Mouse (Mus musculus): ENCODE measurements at regions not wholly inside any gene's neighbourhood (a gene's known extent, or its start where the extent isn't known, plus 50 kb on each side); places are given as distances from the start of the nearest gene placed in this dataset.
"Not testable (repeated sequence)": the region's sequence is repeated elsewhere in the genome, so short reads cannot be mapped to it uniquely, and the experiment has no call there.

DNA sequence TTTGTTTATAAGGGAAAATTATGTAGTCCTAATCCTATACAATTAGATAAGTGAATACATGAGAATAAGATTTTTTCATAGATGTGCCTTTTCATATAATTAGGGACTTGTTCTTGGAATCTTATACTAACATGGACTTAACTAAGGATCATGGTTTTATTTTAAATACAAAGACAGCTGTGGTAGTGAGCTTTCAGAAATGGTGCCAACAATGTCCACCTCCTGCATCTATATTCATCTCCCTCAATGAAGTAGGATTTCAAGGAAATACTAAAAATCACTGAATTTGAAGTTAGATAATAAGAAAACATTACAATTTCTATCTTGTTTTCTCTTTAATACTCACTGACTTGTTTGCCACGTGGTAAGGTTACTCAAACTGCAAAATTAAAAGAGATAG lies 619.8 kb downstream of the Anxa1 start:
- no peak for DNase-seq (ENCODE audit: extremely low spot score)

DNA sequence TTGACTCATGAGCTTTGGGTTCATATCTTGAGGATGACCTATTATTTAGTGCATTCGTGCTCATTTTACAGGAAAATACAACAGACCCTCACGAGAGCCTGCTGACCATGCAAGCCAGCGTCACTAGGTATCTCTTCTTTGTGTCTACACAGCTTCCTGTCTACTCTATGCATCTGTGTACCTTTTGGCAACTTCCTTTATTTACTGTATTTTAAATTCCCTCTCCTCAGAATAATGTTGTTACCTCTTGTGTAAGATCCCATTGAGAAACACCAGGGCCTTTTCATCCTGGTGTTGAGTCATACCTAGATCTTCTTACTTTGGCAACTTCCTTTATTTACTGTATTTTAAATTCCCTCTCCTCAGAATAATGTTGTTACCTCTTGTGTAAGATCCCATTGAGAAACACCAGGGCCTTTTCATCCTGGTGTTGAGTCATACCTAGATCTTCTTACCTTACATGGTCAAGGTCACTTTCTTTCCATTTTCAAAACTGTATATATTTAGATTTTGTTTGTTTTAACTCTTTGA lies 639.1 kb upstream of the Rorb start:
- DNase-seq (ENCODE audit: extremely low spot score), result not testable (repeated sequence)

DNA sequence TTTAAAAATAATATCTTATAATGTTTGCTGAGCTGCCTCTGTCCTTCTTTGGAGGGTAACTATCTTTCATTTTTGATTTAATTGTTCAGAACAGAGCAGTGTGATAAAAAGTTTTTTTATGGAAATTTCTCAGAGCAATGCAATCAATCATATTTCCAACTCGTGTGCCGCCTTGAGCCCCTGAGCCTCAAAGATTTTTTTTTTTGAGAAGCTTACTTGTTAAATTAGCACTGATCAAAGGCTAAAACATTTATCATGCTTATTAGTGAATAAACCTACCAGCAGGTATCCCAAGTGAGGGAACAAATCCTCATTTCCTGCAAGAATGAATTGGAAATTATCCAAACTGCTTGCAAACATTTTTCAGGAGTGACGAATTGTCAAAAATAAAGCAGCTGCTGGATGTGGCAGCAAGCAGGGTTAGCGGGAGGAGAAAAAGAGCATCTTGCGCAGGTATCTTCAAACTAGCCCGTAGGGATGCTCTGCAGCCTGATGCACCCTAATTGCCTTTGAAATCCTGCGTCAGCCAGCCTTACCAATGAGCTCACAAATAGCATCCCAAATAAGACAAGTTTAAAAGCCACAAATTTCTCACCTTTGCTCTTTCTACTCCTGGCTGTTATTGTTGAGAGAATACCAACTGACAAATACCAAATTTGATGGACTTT lies 637.0 kb upstream of the Rorb start:
- DNase-seq (ENCODE audit: extremely low spot score), result no peak

DNA sequence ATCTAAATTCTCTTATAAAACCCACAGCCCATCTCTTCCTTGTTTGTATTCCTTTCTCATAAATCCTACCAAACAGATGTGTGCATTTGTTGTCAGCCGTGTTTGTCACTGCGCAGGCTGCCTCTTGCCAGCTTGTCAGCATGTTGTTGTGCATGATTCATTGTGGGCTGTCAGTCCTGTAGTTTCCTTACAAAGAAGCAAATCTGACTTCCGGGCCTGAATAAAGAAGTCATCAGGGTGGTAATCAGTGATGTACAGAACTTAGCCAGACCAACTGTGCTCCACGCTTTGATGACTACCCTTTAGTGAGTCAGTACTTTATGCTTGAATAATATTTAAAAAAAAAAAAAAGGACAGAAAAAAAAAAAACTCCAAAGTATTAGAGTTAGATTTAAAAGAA lies 608.9 kb upstream of the Rorb start:
- no peak for DNase-seq (ENCODE audit: extremely low spot score)
